Mouse (Mus musculus): Measurements from ENCODE around the gene Pvr.

DNA sequence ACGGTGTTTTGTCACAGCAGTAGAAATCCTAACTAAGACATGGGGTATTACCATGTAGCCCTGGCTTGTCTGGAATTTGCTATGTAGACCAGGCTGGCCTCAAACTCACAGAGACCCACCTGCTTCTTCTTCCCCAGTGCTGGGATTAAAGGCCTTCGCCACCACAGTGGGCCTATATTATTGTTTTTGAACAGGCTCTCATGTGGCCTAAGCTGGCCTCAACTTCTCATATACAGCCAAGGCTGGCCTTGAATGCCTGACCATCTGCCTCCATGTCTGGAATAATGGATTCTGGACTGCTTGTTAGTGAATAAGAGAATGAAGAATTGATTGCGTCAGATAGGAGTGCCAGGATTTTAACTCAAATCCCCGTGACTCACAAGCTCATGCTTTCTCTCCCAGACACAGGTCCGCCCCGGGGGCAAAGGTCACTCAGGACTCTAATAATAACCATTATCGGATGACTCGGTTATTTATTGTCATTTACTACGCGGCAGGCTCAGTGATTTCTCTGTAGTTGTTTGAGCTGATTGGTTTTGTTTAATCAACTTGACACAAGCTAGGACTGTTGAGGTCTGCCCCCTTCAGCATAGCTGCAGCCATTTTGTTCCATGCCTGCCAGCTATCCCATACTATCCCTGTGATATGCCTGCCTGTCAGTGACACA is 31.5 kb upstream of the Pvr start:
- TF ChIP-seq GATA1 (IDR thresholded peaks at IDR 0.05; ENCODE audit: low read length) (no peak), TAL1 (IDR thresholded peaks at IDR 0.05; ENCODE audit: low read length) (no peak)

Measured in erythroblast, embryonic 14.5 days (primary cell).